Mouse (Mus musculus) heart, adult 2 months (tissue): ENCODE data around the gene Fbxw7.

ENCODE experiments used
- CTCF ChIP-seq: fragments of 200-600 bp; IDR thresholded peaks from 2 replicates; pipeline ENCODE4 v1.8.1; 2022; ENCODE audit warnings: antibody characterized with exemption, mild to moderate bottlenecking, moderate library complexity
- EP300 ChIP-seq: fragments of 200-500 bp; IDR thresholded peaks from 2 replicates; pipeline ENCODE4 v1.6.1; 2011; ENCODE audit warnings: low read depth, low read length, control low read depth; ENCODE audit not compliant: insufficient read depth

- TF ChIP-seq EP300 (no peak), CTCF (no peak)
Measured at GRCm38 (mm10) chr3:85024237-85024636, 209.2 kb downstream of the Fbxw7 start.
